Mouse (Mus musculus) retina, postnatal 7 days (tissue): ENCODE results near the gene Ror1.

Experiments
- DNase-seq: peaks from one replicate; pipeline ENCODE4 v3.0.0-alpha.2; 2012; ENCODE audit warnings: low read depth, low spot score

Ror1 gene

GRCm38 (mm10) chr4:100386272-100386988 lies 290.8 kb downstream of the Ror1 start:
- DNase-seq, result no peak

GRCm38 (mm10) chr4:100390436-100390835 lies 294.8 kb downstream of the Ror1 start:
- DNase-seq, result no peak

DNA sequence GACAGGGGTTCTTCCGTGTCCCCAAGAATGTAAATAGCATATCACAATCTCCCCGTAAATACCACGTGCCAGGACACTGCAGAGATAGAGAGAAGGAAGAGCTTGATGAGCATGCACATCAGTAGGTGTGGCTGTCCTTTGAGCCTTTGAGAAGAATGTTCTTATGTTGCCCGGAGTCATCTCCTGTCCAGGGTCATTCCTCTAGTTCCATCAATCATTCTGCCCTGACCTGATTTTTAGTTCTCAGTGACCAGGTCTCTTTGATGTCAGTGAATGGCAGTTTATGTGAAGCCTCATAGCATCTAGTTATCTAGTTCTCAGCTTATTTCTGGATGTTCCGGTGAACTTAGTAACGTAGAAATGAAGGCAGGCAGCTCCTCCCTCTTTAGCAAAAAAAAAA lies 295.4 kb downstream of the Ror1 start:
- no peak for DNase-seq

- no peak for DNase-seq
These were observed 297.9 kb downstream of the Ror1 start for GRCm38 (mm10) chr4:100393374-100394061.

DNA sequence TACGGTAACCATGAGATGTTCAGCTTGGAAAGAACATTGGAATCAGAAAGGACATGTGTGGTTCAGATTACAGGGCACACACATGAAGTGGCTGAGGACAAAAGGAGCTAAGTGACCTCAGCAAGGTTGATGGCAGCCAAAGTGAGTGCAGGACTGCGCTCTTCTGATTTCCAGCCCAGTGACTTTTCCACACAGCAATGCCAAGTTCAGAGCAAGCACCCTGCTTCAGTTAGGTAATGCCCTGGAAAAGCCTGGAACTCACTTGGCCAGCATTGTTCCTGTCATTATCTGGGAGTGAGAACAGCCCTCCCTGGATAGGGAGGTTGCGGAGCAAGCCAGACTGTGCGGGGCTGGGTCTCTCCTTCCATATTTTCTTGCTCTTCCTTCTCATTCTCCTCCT lies 299.8 kb downstream of the Ror1 start:
- DNase-seq, result no peak

- DNase-seq, result no peak
These were observed 302.5 kb downstream of the Ror1 start for GRCm38 (mm10) chr4:100398079-100398478.

GRCm38 (mm10) chr4:100401078-100401477 lies 305.5 kb downstream of the Ror1 start:
- DNase-seq, result no peak

DNA sequence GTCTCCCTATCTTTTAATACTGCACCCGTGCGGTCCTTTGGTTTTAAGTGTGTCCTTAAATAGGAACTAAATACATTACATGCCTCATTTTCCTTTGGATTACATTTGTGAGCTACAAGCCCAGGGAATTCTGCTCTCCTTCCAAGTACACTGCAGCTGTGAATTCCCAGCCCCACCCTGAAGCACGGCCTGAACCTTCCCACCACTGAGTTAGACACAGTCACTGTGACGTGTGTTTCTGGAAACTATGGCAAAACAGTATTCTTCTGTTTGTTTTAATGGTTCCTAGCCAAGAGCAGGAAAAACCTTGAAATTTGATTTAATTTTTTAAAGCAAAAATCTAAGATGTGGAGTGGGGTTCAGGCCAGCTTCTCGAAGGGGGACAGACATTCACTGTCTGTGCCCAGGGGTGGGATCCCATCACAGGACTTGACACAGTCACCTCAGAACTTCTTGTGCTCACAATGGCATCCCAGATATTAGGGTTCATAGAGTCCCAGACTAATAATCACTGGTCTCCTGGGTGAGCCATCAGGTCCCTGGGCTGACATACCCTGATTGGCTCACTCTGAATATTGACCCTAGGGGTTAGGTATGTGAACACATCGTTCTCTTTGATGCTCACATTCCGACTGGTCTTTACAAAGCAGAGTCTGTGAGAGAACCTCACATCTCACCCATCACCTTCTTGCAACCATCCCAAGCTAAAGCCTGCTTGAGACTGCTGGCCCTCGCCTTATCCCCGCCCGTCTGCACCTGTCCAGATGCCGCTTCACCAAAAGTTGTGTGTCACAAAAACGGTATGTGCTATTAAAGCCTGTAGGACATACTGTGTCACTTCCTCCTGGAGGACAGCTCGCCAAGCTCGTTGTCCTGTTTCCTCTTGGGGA lies 306.2 kb downstream of the Ror1 start:
- DNase-seq, result no peak

- DNase-seq, result peak; percentile 65
These were observed 311.8 kb downstream of the Ror1 start for GRCm38 (mm10) chr4:100407261-100407874.

DNA sequence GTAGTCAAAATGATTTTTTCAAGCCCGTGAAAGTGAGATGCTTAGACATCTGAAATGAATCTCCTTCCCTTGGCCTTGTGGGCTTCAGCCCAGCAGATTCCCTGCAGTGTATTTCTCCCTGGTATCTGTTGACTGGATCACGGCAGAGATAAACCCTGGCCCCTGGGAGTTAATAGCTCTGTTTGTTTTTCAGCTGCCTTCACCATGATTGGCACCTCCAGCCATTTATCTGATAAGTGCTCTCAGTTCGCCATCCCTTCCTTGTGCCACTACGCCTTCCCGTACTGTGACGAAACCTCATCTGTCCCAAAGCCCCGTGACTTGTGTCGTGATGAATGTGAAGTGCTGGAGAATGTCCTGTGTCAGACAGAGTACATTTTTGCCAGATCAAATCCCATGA lies 313.9 kb downstream of the Ror1 start:
- no peak for DNase-seq

DNA sequence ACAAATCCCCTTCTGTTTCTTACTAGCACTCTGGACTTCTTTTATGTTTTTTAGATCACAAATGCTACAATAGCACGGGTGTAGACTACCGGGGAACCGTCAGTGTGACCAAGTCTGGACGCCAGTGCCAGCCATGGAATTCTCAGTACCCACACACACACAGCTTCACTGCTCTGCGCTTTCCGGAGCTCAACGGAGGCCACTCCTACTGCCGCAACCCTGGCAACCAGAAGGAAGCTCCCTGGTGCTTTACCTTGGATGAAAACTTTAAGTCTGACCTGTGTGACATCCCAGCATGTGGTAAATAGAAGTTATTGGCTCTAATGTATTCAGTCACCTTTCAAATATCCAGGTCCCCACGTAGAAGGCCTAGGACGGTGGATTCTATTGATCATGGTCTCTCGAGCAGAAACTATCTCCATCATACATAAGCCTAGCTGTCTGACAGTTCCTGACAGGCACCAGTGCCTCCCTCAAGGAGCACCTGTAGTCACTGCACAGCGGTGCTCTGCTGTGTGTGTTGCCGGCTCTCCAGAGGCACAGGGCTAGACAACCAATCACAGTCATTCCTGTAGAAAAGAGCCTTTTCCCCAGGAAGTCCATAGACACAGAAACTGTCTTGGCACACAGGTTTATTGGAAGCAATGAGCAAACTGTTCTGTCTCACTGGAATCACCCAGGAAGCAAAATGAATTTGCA lies 316.4 kb downstream of the Ror1 start:
- DNase-seq, result peak; percentile 9

- no peak for DNase-seq
These were observed 327.2 kb downstream of the Ror1 start for GRCm38 (mm10) chr4:100422756-100423155.

DNA sequence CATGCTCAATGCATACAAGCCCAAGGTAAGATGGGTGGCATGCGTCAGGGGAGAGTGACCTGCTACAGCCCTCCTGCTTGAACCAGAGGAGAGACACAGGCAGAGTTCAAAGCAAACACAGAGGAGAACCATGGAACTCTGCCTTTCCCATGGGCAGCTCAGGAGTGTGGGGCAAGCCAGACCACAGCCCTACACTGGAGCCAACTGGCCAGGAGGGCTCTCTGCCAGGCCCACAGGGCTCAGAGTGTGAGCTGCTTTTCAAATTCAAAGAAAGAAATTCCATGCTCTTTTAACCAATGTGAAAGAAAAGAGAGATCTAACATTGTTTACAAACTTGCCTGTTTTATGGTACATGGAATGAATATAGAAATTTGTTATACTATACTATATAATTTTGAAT lies 330.5 kb downstream of the Ror1 start:
- no peak for DNase-seq

GRCm38 (mm10) chr4:100429371-100429900 lies 333.8 kb downstream of the Ror1 start:
- DNase-seq, result no peak

DNA sequence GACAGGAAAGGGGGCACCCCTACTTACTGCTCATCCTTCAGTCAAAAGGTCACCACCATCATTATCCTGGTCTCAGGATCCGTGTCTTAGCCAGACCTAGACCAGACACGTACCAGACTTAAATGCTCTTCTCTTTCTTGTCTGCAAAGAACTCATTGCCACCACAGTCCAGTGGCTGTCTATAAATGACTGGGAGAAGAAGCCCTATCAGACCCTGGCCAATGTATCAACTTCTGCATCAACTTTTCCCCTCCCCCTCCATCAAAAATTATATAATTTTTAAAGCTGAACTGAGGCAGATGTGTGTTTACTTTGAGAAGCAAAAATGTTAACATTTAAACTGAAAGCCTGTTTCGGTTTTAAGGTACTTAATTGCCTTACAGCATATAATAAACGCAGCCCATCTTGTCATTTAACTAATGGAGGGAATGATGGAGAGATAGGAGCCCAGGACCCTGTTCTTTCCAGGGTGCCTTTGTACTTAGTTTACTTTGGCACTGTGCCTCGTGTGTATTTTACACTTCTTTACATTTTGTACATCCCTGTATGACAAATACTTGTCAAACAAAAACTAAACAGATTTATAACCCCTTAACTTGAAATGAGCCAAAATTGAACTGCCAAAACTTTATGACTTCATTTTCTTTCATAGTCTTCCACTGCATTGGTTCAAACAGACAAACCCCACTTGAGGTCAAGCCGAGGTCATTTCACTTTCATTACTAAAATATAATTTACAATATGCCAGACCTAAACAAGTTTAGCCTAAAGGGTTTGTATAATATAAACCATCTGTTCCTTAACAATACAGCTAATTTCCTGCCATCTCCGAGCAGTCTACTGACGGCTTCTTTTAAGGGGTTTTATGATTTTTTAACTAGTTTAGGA lies 339.9 kb downstream of the Ror1 start:
- no peak for DNase-seq

DNA sequence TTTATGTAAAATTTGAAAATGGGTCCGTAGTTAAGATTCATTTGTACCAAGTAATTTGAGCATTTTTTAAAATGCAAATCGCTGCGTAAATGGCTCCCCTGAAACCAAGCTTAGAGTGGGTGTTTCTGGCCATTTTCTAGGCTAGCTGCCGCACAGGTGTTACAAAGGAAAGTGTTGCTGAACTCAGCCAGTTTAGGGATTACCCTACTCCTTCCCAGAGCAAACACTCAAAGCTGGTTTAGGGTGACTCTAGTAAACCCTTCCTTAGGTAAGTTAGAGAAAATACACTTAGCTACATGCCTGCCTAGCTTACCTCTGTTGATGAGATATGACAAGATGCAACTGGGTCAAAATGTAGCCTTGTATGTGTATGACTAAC lies 340.6 kb downstream of the Ror1 start:
- DNase-seq, result no peak

DNA sequence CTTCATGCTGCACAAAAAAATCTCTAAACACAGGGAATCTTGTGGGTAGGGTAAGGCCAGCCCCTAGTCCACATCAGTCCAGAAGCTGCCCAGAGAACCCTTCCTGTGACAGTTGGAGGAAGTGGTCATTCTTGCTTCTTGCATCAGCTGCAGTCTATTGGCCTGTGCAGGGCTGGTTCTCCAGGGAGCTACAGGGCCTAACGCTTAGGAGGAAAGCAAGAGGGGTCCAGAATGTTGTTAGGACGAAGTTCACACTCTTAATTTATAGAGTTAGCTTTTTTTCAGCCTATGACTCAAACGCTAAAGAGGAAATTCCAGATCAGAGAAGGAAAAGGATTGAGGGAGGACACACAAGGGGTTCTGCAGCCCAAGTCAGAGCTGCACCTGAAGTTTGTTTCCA lies 351.3 kb downstream of the Ror1 start:
- DNase-seq, result no peak

DNA sequence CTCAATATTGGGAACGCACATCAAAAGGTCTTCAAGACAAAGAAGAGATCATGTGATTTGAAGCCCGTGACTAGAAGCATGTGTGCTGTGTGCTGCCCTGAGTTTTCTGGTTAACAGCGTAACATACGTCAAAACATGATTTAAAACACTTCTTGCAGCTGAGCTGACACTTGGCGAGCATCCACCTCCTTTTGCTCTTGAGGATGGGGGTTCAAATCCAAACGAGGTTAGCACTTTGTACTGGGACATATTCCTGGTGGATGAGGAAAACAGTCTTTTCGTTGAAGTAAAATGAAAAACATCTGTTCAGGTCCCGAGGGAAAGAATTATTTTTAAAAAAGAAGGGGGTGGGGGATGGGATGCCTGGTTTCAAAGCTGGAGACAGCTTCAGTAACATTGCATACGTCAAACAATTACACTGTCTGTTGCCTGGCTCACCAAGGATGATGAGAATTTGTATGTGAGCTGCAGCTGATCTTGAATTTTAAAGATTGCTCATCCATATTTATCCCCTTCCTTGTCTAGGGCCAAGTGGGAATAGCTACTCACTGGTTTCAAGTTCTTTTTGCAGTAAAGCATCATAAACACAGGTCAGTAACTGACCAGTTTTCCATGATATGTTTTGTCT lies 367.0 kb downstream of the Ror1 start:
- no peak for DNase-seq

DNA sequence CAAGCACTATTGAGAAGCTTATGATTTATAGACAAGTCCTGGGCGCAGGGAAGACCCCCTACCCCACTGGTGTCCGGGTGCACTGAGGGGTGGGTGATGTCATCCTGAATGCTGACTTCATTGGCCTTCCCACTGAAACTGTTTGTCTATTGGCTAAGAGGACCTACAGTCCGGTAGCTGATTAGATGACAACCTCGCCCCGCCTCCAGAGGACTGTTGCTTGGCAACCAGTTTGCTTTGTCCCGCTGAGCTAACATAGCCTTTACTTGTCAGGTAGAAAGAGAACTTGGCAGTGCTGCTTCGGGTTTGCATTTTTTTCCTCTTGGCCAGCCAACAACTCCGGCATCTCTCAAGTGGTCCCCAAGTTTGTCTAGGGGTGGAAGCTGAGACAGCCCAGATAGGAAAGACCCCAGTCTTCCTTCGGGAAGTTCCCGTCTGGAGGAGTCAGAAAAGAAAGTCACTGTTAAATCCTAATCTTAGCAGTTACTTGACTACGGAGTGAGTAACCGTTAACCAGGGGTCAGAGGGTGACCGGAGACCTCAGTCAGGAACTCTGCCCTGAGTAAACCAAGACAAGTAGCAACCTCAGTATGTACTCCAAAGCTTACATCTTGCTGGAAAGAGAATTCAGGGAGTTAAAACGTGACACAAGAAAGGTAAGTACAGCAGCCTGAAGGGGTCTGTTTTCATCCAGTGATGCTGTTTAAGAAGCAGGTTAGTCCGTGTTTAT lies 383.2 kb downstream of the Ror1 start, which contains the start of gene Ube2u:
Gene Ube2u (plus strand): TSS at position 258 of the 730 bp plus-strand sequence.
- no peak for DNase-seq
